Mouse (Mus musculus): ENCODE measurements around the gene Uchl5. TPM values are rescaled to one million over a fixed set of nuclear protein-coding genes. Genes with fewer than 3 reads are reported as not detected.

The Uchl5 gene
- polyA plus RNA-seq, 1 experiment: 15.0 TPM

DNA sequence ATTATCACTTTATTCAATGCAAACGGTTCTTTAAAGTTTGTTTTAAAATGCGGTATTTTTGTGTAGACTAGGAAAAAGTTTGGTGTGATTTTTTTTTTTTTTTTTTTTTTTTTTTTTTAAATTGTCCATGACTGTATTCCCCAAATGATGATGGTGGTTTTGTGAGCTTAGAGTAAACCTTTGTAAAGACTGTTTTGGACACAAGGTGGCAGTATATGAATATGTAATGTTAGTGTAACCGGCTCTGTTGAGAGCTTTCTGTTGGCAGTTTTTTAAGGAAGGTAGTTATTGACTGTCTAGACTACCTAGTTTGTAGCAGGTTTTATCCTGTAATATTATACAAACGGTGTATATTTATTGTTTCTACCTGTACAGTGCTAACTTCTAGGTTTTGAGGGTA, 26.5 kb downstream of the Uchl5 start:
- Histone ChIP-seq H3K36me3 (ENCODE audit: control insufficient read depth, insufficient read depth, low read length) (no peaks in the 10 kb centered on the region; the same call in 1 of the 2 replicates), H3K4me1 (ENCODE audit: control insufficient read depth, insufficient read depth, low read length) (no peaks in the 10 kb centered on the region)
- TF ChIP-seq CTCF (IDR thresholded peaks at IDR 0.05; ENCODE audit: control insufficient read depth, insufficient read depth, insufficient replicate concordance, low read depth, low read length) (no peak), POLR2A (IDR thresholded peaks at IDR 0.05; ENCODE audit: control insufficient read depth, low read depth, low read length) (no peak)

GRCm38 (mm10) chr1:143809062-143809461, 32.0 kb downstream of the Uchl5 start:
- H3K27ac ChIP-seq (ENCODE audit: control insufficient read depth, insufficient read depth, low read depth, low read length): no peak overlapping the region
- H3K36me3 ChIP-seq (ENCODE audit: control insufficient read depth, insufficient read depth, low read length): no peaks in the 10 kb centered on the region
- no peak for TF ChIP-seq CTCF (IDR thresholded peaks at IDR 0.05; ENCODE audit: control insufficient read depth, insufficient read depth, insufficient replicate concordance, low read depth, low read length)
- TF ChIP-seq POLR2A (IDR thresholded peaks at IDR 0.05; ENCODE audit: control insufficient read depth, low read depth, low read length): no peak
- no peak overlapping the region for H3K4me3 ChIP-seq (ENCODE audit: control insufficient read depth, low read depth, low read length)
- H3K27me3 ChIP-seq (ENCODE audit: control insufficient read depth, insufficient read depth, low read length): no peaks in the 10 kb centered on the region
- H3K4me1 ChIP-seq (ENCODE audit: control insufficient read depth, insufficient read depth, low read length): no peaks in the 10 kb centered on the region

More for the DNA sequence above, 26.5 kb downstream of the Uchl5 start:
- no peak overlapping the region for H3K4me3 ChIP-seq (ENCODE audit: control insufficient read depth, low read depth, low read length)
- H3K27ac ChIP-seq (ENCODE audit: control insufficient read depth, insufficient read depth, low read depth, low read length): no peak overlapping the region
- H3K27me3 ChIP-seq (ENCODE audit: control insufficient read depth, insufficient read depth, low read length): no peaks in the 10 kb centered on the region

DNA sequence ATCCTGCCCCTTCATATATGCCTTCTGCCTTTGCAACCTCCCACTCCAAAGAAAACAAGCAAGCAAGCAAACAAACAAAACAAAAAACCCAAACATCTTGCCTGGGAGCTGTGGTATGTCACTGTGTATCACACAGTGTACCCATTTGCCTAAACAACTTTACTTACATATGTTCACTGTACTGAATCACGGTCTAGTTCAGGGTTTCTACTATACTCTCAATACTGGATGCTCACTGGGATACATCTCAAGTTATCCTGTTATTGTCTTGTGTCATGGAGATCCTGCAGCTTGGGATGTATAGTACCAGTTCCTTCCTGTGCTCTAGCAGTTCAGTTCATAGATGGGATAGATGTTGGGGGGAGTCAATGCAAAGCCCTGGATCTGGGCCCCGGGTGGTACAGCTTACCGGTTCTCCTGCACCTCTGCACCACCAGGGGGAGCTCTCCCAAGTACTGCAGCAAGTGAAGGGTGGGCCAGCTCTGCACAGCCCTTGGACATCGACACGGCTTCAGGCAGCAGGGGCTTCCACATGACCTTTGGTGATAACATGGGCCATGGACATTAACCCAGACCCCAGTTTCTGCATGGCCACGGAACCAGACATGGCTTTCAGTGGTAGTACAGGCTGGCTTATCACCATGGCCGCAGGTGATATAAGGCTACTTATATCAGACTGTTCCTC, 36.7 kb downstream of the Uchl5 start:
- Histone ChIP-seq H3K27me3 (ENCODE audit: control insufficient read depth, insufficient read depth, low read length) (no peaks in the 10 kb centered on the region), H3K4me3 (ENCODE audit: control insufficient read depth, low read depth, low read length) (no peak overlapping the region), H3K4me1 (ENCODE audit: control insufficient read depth, insufficient read depth, low read length) (no peaks in the 10 kb centered on the region), H3K36me3 (ENCODE audit: control insufficient read depth, insufficient read depth, low read length) (no peaks in the 10 kb centered on the region), H3K27ac (ENCODE audit: control insufficient read depth, insufficient read depth, low read depth, low read length) (no peak overlapping the region)
- TF ChIP-seq POLR2A (IDR thresholded peaks at IDR 0.05; ENCODE audit: control insufficient read depth, low read depth, low read length): no peak
- peak; percentile 82 for TF ChIP-seq CTCF (IDR thresholded peaks at IDR 0.05; ENCODE audit: control insufficient read depth, insufficient read depth, insufficient replicate concordance, low read depth, low read length)

DNA sequence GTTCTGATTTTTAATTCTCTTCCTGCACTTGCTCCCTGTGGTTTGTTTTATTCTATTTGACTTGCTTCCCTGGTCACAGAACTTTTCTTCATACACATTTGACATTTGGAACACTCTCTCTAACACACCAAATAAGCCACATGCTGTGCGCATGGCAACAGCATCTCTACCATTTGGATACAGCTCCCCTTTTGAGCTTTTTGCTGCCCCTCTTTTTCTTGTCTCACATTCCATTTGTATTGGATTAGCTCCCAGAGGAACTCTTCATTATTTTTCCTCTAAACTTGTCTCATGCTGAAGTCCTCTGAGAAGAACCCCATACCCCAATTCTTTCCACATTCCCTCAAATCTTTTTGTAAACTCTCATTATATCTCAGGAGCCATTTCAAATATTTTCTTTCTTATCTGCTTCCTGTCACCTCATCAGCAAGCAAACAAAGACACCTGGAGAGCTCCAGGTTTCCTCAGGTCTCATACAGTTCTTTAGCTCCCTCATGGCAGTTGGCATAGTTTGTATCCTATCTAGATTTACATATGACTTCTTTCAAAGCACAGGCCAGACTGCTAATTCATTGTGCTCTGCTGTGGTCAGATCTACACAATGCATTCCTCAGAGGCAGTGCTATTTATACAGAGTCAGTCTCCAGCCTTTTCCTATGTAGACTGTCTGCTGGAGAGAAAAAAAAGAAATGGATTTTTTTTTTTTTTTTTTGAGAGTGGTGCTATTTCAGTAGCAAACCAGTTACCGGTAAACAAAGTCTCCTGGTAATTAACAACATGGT, 43.2 kb downstream of the Uchl5 start:
- H3K27ac ChIP-seq (ENCODE audit: control insufficient read depth, insufficient read depth, low read depth, low read length): no peak overlapping the region
- H3K4me1 ChIP-seq (ENCODE audit: control insufficient read depth, insufficient read depth, low read length): no peaks in the 10 kb centered on the region
- H3K4me3 ChIP-seq (ENCODE audit: control insufficient read depth, low read depth, low read length): no peak overlapping the region
- H3K27me3 ChIP-seq (ENCODE audit: control insufficient read depth, insufficient read depth, low read length): no peaks in the 10 kb centered on the region
- no peaks in the 10 kb centered on the region for H3K36me3 ChIP-seq (ENCODE audit: control insufficient read depth, insufficient read depth, low read length)
- no peak for TF ChIP-seq POLR2A (IDR thresholded peaks at IDR 0.05; ENCODE audit: control insufficient read depth, low read depth, low read length)
- no peak for TF ChIP-seq CTCF (IDR thresholded peaks at IDR 0.05; ENCODE audit: control insufficient read depth, insufficient read depth, insufficient replicate concordance, low read depth, low read length)

DNA sequence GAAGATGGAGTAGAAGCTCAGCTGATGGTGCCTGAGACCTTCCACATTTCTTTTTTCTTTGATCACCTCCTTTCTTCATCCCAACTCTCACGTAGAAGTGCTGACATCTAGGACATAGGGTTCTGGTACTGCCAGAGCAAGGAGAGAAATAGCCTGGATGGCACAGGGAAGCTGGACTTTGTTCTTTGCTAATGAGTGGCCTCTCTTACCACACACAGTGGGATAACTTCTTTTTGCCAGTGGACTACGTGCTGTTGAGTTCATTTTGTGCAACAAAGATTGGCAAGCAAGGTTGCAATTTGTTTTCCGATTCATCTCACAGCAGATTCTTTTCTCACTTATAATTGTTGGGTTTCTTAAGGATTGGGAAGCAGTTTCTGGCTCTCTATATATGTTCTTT, 45.6 kb downstream of the Uchl5 start:
- Histone ChIP-seq H3K27me3 (ENCODE audit: control insufficient read depth, insufficient read depth, low read length) (no peaks in the 10 kb centered on the region), H3K36me3 (ENCODE audit: control insufficient read depth, insufficient read depth, low read length) (no peaks in the 10 kb centered on the region), H3K4me1 (ENCODE audit: control insufficient read depth, insufficient read depth, low read length) (no peaks in the 10 kb centered on the region), H3K4me3 (ENCODE audit: control insufficient read depth, low read depth, low read length) (no peak overlapping the region), H3K27ac (ENCODE audit: control insufficient read depth, insufficient read depth, low read depth, low read length) (no peak overlapping the region)
- no peak for TF ChIP-seq POLR2A (IDR thresholded peaks at IDR 0.05; ENCODE audit: control insufficient read depth, low read depth, low read length)
- no peak for TF ChIP-seq CTCF (IDR thresholded peaks at IDR 0.05; ENCODE audit: control insufficient read depth, insufficient read depth, insufficient replicate concordance, low read depth, low read length)

GRCm38 (mm10) chr1:143830713-143831112, 53.6 kb downstream of the Uchl5 start:
- Histone ChIP-seq H3K27ac (ENCODE audit: control insufficient read depth, insufficient read depth, low read depth, low read length) (no peak overlapping the region), H3K27me3 (ENCODE audit: control insufficient read depth, insufficient read depth, low read length) (no peaks in the 10 kb centered on the region), H3K36me3 (ENCODE audit: control insufficient read depth, insufficient read depth, low read length) (no peaks in the 10 kb centered on the region), H3K4me3 (ENCODE audit: control insufficient read depth, low read depth, low read length) (no peak overlapping the region), H3K4me1 (ENCODE audit: control insufficient read depth, insufficient read depth, low read length) (no peaks in the 10 kb centered on the region)
- TF ChIP-seq CTCF (IDR thresholded peaks at IDR 0.05; ENCODE audit: control insufficient read depth, insufficient read depth, insufficient replicate concordance, low read depth, low read length): no peak
- TF ChIP-seq POLR2A (IDR thresholded peaks at IDR 0.05; ENCODE audit: control insufficient read depth, low read depth, low read length): no peak

- Histone ChIP-seq H3K27me3 (ENCODE audit: control insufficient read depth, insufficient read depth, low read length) (no peaks in the 10 kb centered on the region), H3K4me1 (ENCODE audit: control insufficient read depth, insufficient read depth, low read length) (no peaks in the 10 kb centered on the region; the same call in none of the 2 replicates), H3K27ac (ENCODE audit: control insufficient read depth, insufficient read depth, low read depth, low read length) (no peak overlapping the region), H3K4me3 (ENCODE audit: control insufficient read depth, low read depth, low read length) (no peak overlapping the region), H3K36me3 (ENCODE audit: control insufficient read depth, insufficient read depth, low read length) (no peaks in the 10 kb centered on the region)
- TF ChIP-seq POLR2A (IDR thresholded peaks at IDR 0.05; ENCODE audit: control insufficient read depth, low read depth, low read length) (no peak), CTCF (IDR thresholded peaks at IDR 0.05; ENCODE audit: control insufficient read depth, insufficient read depth, insufficient replicate concordance, low read depth, low read length) (no peak)
These were observed 59.5 kb downstream of the Uchl5 start for GRCm38 (mm10) chr1:143836363-143837182.
